Mouse (Mus musculus) heart, postnatal 0 days (tissue): Measurements from ENCODE around the gene Ttc7b. TPM values are rescaled to one million over a fixed set of nuclear protein-coding genes. Genes with fewer than 3 reads are reported as not detected.
A peak's percentile ranks its signal among the peaks of the same experiment; 100 is the strongest.

Experiments used
- ATAC-seq: fragments of 200-750 bp; cut with Nextera tagmentation; 2 replicates; pipeline ENCODE4 v1.8.0; 2017; ENCODE audit warnings: low read depth, moderate number of reproducible peaks, moderate library complexity; ENCODE audit not compliant: insufficient read depth
- DNase-seq: peaks from one replicate; pipeline ENCODE4 v3.0.0-alpha.2; 2016; ENCODE audit warnings: low spot score
- H3K27ac ChIP-seq: fragments of 300-500 bp; sonication (generic); 2 replicates; pipeline ENCODE4 v1.5.1; 2014; ENCODE audit warnings: low read depth, mild to moderate bottlenecking
- H3K27me3 ChIP-seq: fragments of 300-500 bp; sonication (generic); 2 replicates; pipeline ENCODE4 v1.6.1; 2014; ENCODE audit warnings: low read length, mixed read lengths; ENCODE audit not compliant: control insufficient read depth, insufficient read depth
- H3K36me3 ChIP-seq: fragments of 300-500 bp; sonication (generic); replicated peaks from 2 replicates; pipeline ENCODE4 v1.6.1; 2014; ENCODE audit warnings: low read length, mixed read lengths; ENCODE audit not compliant: control insufficient read depth, insufficient read depth
- H3K4me1 ChIP-seq: fragments of 300-500 bp; sonication (generic); 2 replicates; pipeline ENCODE4 v1.6.1; 2014; ENCODE audit warnings: antibody characterized with exemption; ENCODE audit not compliant: control insufficient read depth, insufficient read depth
- H3K4me2 ChIP-seq: fragments of 300-500 bp; sonication (generic); 2 replicates; pipeline ENCODE4 v1.6.1; 2014; ENCODE audit warnings: low read depth, mild to moderate bottlenecking, low read length, moderate library complexity
- H3K4me3 ChIP-seq: fragments of 300-500 bp; sonication (generic); 2 replicates; pipeline ENCODE4 v1.5.1; 2014; ENCODE audit warnings: low read depth, low read length
- H3K9ac ChIP-seq: fragments of 300-500 bp; sonication (generic); replicated peaks from 2 replicates; pipeline ENCODE4 v1.6.1; 2014; ENCODE audit warnings: low read depth, low read length, mixed read lengths
- H3K9me3 ChIP-seq: fragments of 300-500 bp; sonication (generic); replicated peaks from 2 replicates; pipeline ENCODE4 v1.6.1; 2016; ENCODE audit warnings: low read length; ENCODE audit not compliant: control insufficient read depth
- CTCF ChIP-seq: IDR thresholded peaks from 2 replicates; pipeline ENCODE4 v1.5.1; 2016; ENCODE audit warnings: antibody characterized with exemption, control low read depth, low read depth
- EP300 ChIP-seq: IDR thresholded peaks from 2 replicates; pipeline ENCODE4 v1.6.1; 2016; ENCODE audit warnings: antibody characterized with exemption, low read depth
- WGBS: fragments of 180-500 bp; shearing (Covaris S2); extraction: QIAGEN DNeasy Blood & Tissue Kit; methylation state at CpG from one replicate; pipeline ENCODE4 v1.1.7; 2014; 5-methylcytosine and 5-hydroxymethylcytosine counted together
- polyA plus RNA-seq: library from polyadenylated mRNA; unstranded; fragments of >200 nt; fragmentation: Nextera tagmentation; extraction: Ambion mirVana; gene quantifications from 2 replicates; pipeline ENCODE4 v1.2.1, GENCODE M21; 2015
- total RNA-seq: library from RNA; depleted of rRNA; stranded (reverse); fragments of >200 nt; gene quantifications from 2 replicates; pipeline ENCODE4 v1.2.3, GENCODE M21; 2014; ENCODE audit warnings: low replicate concordance

The Ttc7b gene
- total and polyA plus RNA-seq, 2 experiments from 2014 or later = 6.7 to 29.4 TPM

GRCm38 (mm10) chr12:100313785-100314375 lies 206.7 kb downstream of the Ttc7b start:
- Histone ChIP-seq H3K36me3 (peaks cover 20% of the 10 kb centered on the region; the same call in 1 of the 2 replicates), H3K9ac (no peak overlapping the region), H3K27ac (no peak overlapping the region), H3K27me3 (no peaks in the 10 kb centered on the region), H3K4me1 (no peaks in the 10 kb centered on the region), H3K4me3 (no peak overlapping the region), H3K9me3 (no peaks in the 10 kb centered on the region), H3K4me2 (no peak overlapping the region)
- DNase-seq = no peak
- TF ChIP-seq CTCF = no peak
- TF ChIP-seq EP300 = no peak
- 78% methylated on average over 12 of the region's 12 CpGs for WGBS
- no peak for ATAC-seq

GRCm38 (mm10) chr12:100313209-100313608 lies 207.4 kb downstream of the Ttc7b start:
- WGBS = 80% methylated on average over 6 of the region's 6 CpGs
- no peaks in the 10 kb centered on the region for H3K27me3 ChIP-seq
- ATAC-seq (no peak), DNase-seq (no peak)
- H3K4me2 ChIP-seq = no peak overlapping the region
- H3K27ac ChIP-seq = no peak overlapping the region
- no peak overlapping the region for H3K4me3 ChIP-seq
- no peak overlapping the region for H3K9ac ChIP-seq
- 0 out of 2 replicates have a peak, but pooled peaks cover 3% of the 10 kb centered on the region for H3K4me1 ChIP-seq
- TF ChIP-seq CTCF (no peak), EP300 (no peak)
- H3K36me3 ChIP-seq = peaks cover 16% of the 10 kb centered on the region; the same call in 1 of the 2 replicates
- H3K9me3 ChIP-seq = no peaks in the 10 kb centered on the region

- no peak for DNase-seq
Observed at GRCm38 (mm10) chr12:100310471-100311392, 209.9 kb downstream of the Ttc7b start.

GRCm38 (mm10) chr12:100309201-100309600 lies 211.4 kb downstream of the Ttc7b start:
- Histone ChIP-seq H3K27me3 (no peaks in the 10 kb centered on the region), H3K36me3 (peaks cover 11% of the 10 kb centered on the region; the same call in 1 of the 2 replicates), H3K4me3 (no peak overlapping the region), H3K9ac (no peak overlapping the region), H3K9me3 (no peaks in the 10 kb centered on the region), H3K27ac (no peak overlapping the region), H3K4me2 (no peak overlapping the region), H3K4me1 (peaks cover 9% of the 10 kb centered on the region; the same call in 1 of the 2 replicates)
- no peak for DNase-seq
- TF ChIP-seq EP300 (no peak), CTCF (no peak)
- ATAC-seq = no peak
- WGBS = 77% methylated on average over 4 of the region's 4 CpGs

More at GRCm38 (mm10) chr12:100310471-100311392, 209.9 kb downstream of the Ttc7b start:
- Histone ChIP-seq H3K4me3 (no peak overlapping the region), H3K9ac (no peak overlapping the region), H3K27me3 (no peaks in the 10 kb centered on the region), H3K27ac (no peak overlapping the region), H3K36me3 (peaks cover 11% of the 10 kb centered on the region; the same call in 1 of the 2 replicates), H3K9me3 (no peaks in the 10 kb centered on the region), H3K4me1 (peaks cover 9% of the 10 kb centered on the region; the same call in 1 of the 2 replicates), H3K4me2 (no peak overlapping the region)
- ATAC-seq = no peak
- no peak for TF ChIP-seq EP300
- no peak for TF ChIP-seq CTCF
- 66% methylated on average over 6 of the region's 6 CpGs for WGBS

- peak; percentile 78 for ATAC-seq
- Histone ChIP-seq H3K27ac (peak overlapping the region; percentile 28), H3K9me3 (no peaks in the 10 kb centered on the region), H3K36me3 (0 out of 2 replicates have a peak, but pooled peaks cover 4% of the 10 kb centered on the region), H3K4me1 (peaks cover 9% of the 10 kb centered on the region; the same call in 1 of the 2 replicates), H3K4me2 (no peak overlapping the region), H3K4me3 (no peak overlapping the region), H3K9ac (no peak overlapping the region), H3K27me3 (no peaks in the 10 kb centered on the region)
- peak; percentile 74 for DNase-seq
- 21% methylated on average over 8 of the region's 8 CpGs for WGBS
- TF ChIP-seq EP300 (no peak), CTCF (no peak)
Observed at GRCm38 (mm10) chr12:100307501-100308260, 212.9 kb downstream of the Ttc7b start.
